Mouse (Mus musculus) cerebellum, postnatal 4 days (tissue): ENCODE results near the gene Gpnmb.
A peak's percentile ranks its signal among the peaks of the same experiment; 100 is the strongest.

Source experiments
- DNase-seq, 2 experiments: peaks; one replicate each; pipeline ENCODE4 v3.0.0; 2022; ENCODE audit warnings: low spot score in 2 of 2, mixed read lengths in 1 of 2

Gene Gpnmb

GRCm38 (mm10) chr6:49031230-49031629, 5.1 kb upstream of the Gpnmb start:
- DNase-seq, result no peak

GRCm38 (mm10) chr6:49032783-49033182, 3.6 kb upstream of the Gpnmb start:
- DNase-seq, result no peak

DNA sequence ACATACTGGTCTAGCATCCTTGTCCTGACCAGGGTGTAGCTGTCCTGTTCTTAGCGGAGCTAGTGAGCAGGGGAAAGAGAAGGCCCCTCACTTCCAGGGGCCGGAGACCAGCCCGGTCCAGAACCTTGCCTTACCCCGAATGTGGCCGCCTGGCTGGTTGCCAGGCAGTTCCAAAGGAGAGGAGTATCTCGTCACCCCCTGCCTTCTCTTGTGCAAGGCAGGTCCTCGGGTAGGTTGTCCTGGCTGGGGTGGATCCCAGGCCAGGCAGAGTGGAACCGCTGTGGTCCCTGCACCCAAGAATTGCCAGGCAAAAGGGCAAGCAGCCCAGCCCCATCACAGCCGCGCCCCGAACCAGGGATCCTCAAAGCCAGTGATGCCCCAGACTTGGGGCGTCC, 919 bp downstream of the Gpnmb start:
- no peak for DNase-seq

GRCm38 (mm10) chr6:49039470-49040180, 3.3 kb downstream of the Gpnmb start:
- DNase-seq, result peak; percentile 31 to 67

GRCm38 (mm10) chr6:49046502-49046901, 10.2 kb downstream of the Gpnmb start:
- DNase-seq, result no peak

GRCm38 (mm10) chr6:49046976-49047375, 10.6 kb downstream of the Gpnmb start:
- no peak for DNase-seq

GRCm38 (mm10) chr6:49047848-49048247, 11.5 kb downstream of the Gpnmb start:
- no peak for DNase-seq

- no peak for DNase-seq
Observed at GRCm38 (mm10) chr6:49048395-49048794, 12.0 kb downstream of the Gpnmb start.

DNA sequence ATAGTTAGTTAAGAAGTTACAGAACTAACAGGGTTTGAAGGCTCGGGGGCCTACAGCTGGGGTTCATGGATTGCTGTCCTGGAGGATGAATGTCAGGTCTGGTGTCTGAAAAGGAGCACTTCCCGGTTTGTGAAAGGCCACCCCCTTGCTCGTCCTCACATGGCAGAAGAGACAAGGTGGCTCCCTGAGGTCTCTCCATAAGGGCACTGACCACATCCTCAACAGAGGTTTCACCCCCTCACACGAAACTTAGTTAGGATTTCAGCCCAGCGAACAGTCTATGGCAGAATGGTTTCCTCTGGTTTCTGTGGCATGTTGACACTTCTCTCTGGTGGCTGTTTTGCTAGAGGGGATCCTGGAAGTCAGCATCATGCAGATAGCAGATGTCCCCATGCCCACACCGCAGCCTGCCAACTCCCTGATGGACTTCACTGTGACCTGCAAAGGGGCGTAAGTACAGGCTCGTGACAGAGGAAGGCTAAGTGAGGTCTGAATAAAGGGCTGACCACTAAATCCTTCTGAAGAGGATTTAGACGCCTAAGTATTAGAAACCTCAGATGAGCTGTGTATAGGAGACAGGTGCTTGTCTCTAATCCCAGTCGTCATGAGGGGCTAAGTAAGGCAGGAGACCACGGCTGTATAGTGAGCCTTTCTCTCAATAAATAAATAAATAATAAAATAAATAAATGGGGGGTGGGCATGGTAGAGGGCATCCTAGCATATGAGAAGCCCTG, 14.5 kb downstream of the Gpnmb start:
- no peak for DNase-seq

DNA sequence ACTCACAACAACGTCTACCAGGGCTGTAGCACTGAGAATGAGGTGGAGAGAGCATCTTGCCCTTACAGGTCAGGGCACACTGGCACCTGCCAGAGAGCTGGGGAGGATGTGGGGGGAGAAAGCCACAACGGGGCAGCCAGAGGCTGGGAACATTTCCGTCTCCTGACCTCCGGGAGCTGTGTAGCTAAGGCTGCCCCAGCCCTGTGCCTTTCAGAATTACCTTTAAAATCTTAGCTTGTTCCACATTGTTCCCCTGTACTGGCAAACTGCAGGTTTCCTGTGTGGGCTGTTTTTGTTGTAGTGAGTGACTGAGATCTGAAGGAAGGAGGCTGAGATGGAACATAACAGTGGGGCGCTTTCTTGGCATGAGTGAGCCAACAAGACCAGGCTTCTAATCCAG, 15.8 kb downstream of the Gpnmb start:
- no peak for DNase-seq

GRCm38 (mm10) chr6:49055256-49055733, 18.9 kb downstream of the Gpnmb start:
- no peak for DNase-seq

DNA sequence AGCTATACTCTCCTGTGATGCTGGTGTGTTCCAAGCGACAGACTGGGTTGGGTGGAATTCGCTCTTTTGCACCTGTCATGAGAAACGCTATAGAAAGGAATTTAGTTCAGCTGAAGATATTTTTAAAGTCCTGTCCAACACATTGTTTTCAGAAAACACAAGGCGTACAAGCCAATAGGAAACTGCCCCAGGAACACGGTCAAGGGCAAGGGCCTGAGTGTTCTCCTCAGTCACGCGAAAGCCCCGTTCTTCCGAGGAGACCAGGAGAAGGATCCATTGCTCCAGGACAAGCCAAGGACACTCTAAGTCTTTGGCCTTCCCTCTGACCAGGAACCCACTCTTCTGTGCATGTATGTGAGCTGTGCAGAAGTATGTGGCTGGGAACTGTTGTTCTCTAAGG, 19.7 kb downstream of the Gpnmb start:
- no peak for DNase-seq

GRCm38 (mm10) chr6:49057053-49058021, 21.0 kb downstream of the Gpnmb start:
- DNase-seq, result peak; percentile 55 to 70

DNA sequence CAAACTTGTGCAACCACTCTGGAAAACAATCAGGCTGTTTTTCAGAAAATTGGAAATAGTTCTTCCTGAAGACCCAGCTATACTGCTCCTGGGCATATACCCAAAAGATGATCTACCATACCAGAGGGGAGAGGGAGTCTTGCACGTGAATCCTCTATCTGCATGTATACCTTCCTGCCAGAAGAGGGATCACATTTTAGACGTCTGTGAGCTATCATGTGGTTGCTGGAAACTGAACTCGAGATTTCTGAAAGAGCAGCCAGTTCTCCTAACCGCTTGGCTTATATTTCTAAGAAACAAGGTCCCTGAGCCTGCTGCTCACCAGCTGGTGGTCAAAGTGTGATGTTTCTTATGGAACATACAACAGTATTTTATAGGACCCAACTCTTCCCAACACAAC, 32.0 kb downstream of the Gpnmb start:
- no peak for DNase-seq

DNA sequence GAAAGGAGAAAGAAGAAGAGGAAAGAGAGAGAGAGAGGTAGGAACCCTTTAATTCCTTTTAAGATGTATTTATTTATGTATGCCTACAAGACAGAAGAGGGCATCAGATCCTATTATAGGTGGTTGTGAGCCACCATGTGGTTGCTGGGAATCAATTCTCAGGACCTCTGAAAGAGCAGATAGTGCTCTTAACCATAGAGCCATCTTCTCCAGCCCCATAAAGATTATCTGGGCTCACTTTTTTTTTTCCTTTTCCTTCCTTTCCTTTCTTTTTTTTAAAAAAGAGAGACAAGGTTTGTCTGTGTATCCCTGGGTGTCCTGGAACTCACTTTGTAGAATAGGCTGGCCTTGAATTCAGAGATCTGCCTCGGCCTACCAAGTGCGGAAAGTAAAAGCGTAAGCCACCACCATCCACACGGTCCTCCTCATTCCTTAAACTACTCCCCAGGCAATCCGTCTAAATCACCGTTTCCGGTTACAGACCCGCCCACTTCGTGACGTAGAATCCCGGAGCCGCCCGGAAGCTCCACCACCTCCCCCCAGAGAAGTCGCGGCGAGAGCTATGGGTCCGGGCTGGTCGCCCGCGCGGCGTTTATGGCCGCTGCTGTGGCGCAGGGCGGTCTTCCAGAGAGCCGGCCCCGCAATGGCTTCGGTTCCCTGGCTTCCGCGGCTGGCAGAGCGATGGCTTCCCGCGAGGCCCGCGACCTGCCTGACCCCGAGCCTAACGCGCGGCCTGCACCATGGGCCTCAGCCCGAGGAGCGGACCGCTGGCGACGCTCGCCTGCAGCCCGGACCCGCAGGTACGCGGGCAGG, 37.2 kb downstream of the Gpnmb start, which contains the start of gene Malsu1:
Gene Malsu1, plus strand, starts transcription at position 492 of the 813 bp plus-strand sequence.
- peak; percentile 83 to 91 for DNase-seq

GRCm38 (mm10) chr6:49074117-49074490, 37.8 kb downstream of the Gpnmb start:
- DNase-seq, result no peak

DNA sequence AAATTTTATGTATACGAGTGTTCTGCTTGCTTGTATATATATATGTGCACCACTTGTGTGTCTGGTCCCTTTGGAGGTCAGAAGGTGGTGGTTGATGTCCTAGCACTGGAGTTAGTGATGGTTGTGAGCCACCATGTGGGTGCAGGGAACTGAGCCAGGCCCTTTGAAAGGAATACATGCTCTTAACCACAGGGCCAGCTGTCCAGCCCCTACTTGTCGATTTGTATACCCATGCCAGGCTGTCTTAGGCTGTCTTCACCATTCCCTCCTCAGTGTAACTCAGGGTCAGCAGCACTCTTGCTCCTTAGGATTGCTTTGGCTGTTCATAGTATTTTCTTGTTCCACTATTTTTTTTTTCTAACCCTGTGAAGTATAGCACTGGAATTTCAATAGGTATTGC, 41.5 kb downstream of the Gpnmb start:
- DNase-seq, result no peak

DNA sequence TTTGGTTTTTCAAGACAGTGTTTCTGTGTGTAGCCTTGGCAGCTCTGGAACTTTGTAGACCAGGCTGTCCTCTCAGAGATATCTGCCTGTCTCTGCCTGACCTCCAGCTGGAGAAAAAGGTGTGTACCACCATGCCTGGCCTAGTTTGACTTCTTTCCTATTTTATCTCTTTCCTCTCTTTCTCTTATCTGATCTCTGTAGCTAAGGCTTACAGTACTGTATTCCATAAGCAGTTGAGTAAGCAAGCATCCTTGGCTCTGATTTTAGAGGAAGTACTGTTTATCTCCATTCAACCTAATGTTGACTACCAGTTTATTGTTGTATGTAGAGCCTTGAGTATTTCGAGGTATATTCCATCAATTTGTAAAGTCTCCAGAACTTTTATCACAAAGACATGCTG, 43.0 kb downstream of the Gpnmb start:
- no peak for DNase-seq

DNA sequence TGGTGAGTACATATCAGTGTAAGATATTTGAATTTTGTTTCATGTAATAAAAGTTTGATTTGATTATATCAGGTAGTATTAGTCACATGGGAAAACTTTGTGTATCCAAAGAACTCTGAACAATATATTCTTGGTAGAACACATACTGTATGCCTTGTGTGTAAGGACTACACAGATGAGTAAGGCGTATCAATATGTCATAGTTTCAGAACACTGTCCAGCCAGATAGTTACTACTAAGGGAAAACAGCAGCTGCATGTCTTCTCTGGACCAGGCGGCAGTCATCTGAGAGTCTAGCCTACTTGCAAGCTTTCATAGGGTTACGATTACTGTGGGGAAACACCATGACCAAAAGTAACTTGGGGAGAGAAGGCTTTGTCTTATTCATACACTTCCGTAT, 46.7 kb downstream of the Gpnmb start:
- DNase-seq, result no peak

GRCm38 (mm10) chr6:49094968-49095367, 58.6 kb downstream of the Gpnmb start:
- DNase-seq, result no peak

GRCm38 (mm10) chr6:49096421-49096820, 60.1 kb downstream of the Gpnmb start:
- no peak for DNase-seq
